Mouse (Mus musculus) frontal cortex, adult (tissue): Measurements from ENCODE around the gene Mef2a.

Source experiments
- ATAC-seq: cut with Nextera tagmentation; 2 replicates; pipeline ENCODE4 v1.9.2; 2017; ENCODE audit warnings: mild to moderate bottlenecking, moderate library complexity, mixed read lengths; ENCODE audit not compliant: low TSS enrichment

Mef2a gene

GRCm38 (mm10) chr7:67372729-67373583 lies at the start of gene Mef2a:
TSS of gene Mef2a (minus strand) at chr7:67372858.
- ATAC-seq: peak; percentile 87

- ATAC-seq: peak; percentile 63
These were observed 49.0 kb upstream of the Mef2a start for GRCm38 (mm10) chr7:67421476-67422186.

- peak; percentile 54; the same call in 1 of the 2 replicates for ATAC-seq
These were observed 48.4 kb upstream of the Mef2a start for GRCm38 (mm10) chr7:67421088-67421475.

- ATAC-seq: no peak
These were observed 47.1 kb upstream of the Mef2a start for GRCm38 (mm10) chr7:67419591-67420314.

GRCm38 (mm10) chr7:67418122-67418521 lies 45.5 kb upstream of the Mef2a start:
- ATAC-seq: no peak

- ATAC-seq: peak; percentile 70
These were observed 42.1 kb upstream of the Mef2a start for GRCm38 (mm10) chr7:67414766-67415165.

- ATAC-seq: peak; percentile 94
These were observed 40.0 kb upstream of the Mef2a start for GRCm38 (mm10) chr7:67412686-67413085.

GRCm38 (mm10) chr7:67407019-67407418 lies 34.4 kb upstream of the Mef2a start:
- no peak for ATAC-seq

- no peak for ATAC-seq
These were observed 31.5 kb upstream of the Mef2a start for GRCm38 (mm10) chr7:67404176-67404575.

- ATAC-seq: no peak
These were observed 29.7 kb upstream of the Mef2a start for GRCm38 (mm10) chr7:67402353-67402752.

- no peak for ATAC-seq
These were observed 28.7 kb upstream of the Mef2a start for GRCm38 (mm10) chr7:67401379-67401778.

- ATAC-seq: peak; percentile 88
These were observed 18.1 kb upstream of the Mef2a start for GRCm38 (mm10) chr7:67390760-67391159.

GRCm38 (mm10) chr7:67390095-67390494 lies 17.4 kb upstream of the Mef2a start:
- ATAC-seq: peak; percentile 31; the same call in 1 of the 2 replicates

GRCm38 (mm10) chr7:67384942-67385872 lies 12.5 kb upstream of the Mef2a start:
- no peak for ATAC-seq

- ATAC-seq: no peak
These were observed 7.8 kb upstream of the Mef2a start for GRCm38 (mm10) chr7:67380174-67381129.

GRCm38 (mm10) chr7:67376796-67377195 lies 4.1 kb upstream of the Mef2a start:
- no peak for ATAC-seq

GRCm38 (mm10) chr7:67373975-67374374 lies 1.3 kb upstream of the Mef2a start:
- no peak for ATAC-seq

- no peak for ATAC-seq
These were observed 914 bp upstream of the Mef2a start for GRCm38 (mm10) chr7:67373584-67373960.

GRCm38 (mm10) chr7:67371891-67372672 lies 576 bp downstream of the Mef2a start:
- no peak for ATAC-seq
